In genomic region chr17:86802351-86802985, GRCm38 (mm10) we compare ENCODE assay signal across 8 mouse cellular contexts. TPM values are rescaled to one million over a fixed set of nuclear protein-coding genes. Genes with fewer than 3 reads are reported as not detected.
DNase-seq lines count a peak whose midpoint lies in the region; ATAC-seq lines count a peak whose summit lies in the region.

No protein-coding gene starts in this region.

- DNase-seq in frontal cortex, postnatal 14 days (ENCODE audit: low spot score in 2 of 2) = no peak
- DNase-seq in adrenal gland, adult 8-10 months = peak; percentile 45
- peak; percentile 57 to 75 for DNase-seq in lung, adult 18-20 months
- peak; percentile 51 for DNase-seq in thymus, postnatal 25 days
- no peak for DNase-seq in frontal cortex, postnatal 36 days (ENCODE audit: low spot score in 2 of 2)

- H3K9ac ChIP-seq in heart, embryonic 14.5 days (ENCODE audit: low read length) = 0 out of 2 replicates have a peak overlapping the region, but pooled peaks have one; percentile 5

- peak; percentile 19; the same call in 1 of the 2 replicates for ATAC-seq in frontal cortex, adult (ENCODE audit: low TSS enrichment)
- ATAC-seq in heart, embryonic 14.5 days (ENCODE audit: insufficient number of reproducible peaks, insufficient read depth, low FRiP score, low read depth) = no peak
- ATAC-seq in inflammation-experienced regulatory T-cells, adult 6 months = no peak

- no peak overlapping the region for H3K4me3 ChIP-seq in heart, embryonic 14.5 days (ENCODE audit: control insufficient read depth in 1 of 2, insufficient read depth in 1 of 2, low read depth in 1 of 2, low read length in 2 of 2)

- peaks cover 19% of the 10 kb centered on the region; the same call in 1 of the 2 replicates for H3K36me3 ChIP-seq in heart, embryonic 14.5 days (ENCODE audit: control insufficient read depth, insufficient read depth, low read length)

- peak overlapping the region; percentile 61 to 73 for H3K27ac ChIP-seq in heart, embryonic 14.5 days (replicated peaks in 1 of 2; ENCODE audit: control insufficient read depth in 1 of 2, insufficient read depth in 1 of 2, low read depth in 2 of 2, low read length in 2 of 2)

- peaks cover 28 to 29% of the 10 kb centered on the region in 2 experiments for H3K4me1 ChIP-seq in heart, embryonic 14.5 days (ENCODE audit: control insufficient read depth in 2 of 2, insufficient read depth in 2 of 2, low read length in 2 of 2)

- WGBS in heart, embryonic 14.5 days = 45% methylated on average over 9 of the region's 9 CpGs

- H3K9me3 ChIP-seq in heart, embryonic 14.5 days (ENCODE audit: control insufficient read depth, low read length) = no peaks in the 10 kb centered on the region

- 0 out of 2 replicates have a peak overlapping the region, but pooled peaks have one; percentile 16 for H3K4me2 ChIP-seq in heart, embryonic 14.5 days (ENCODE audit: low read length)

- H3K27me3 ChIP-seq in heart, embryonic 14.5 days (ENCODE audit: control insufficient read depth, insufficient read depth, low read length) = no peaks in the 10 kb centered on the region

RNA-seq across cellular contexts. Expression of gene Epas1, which starts 49.0 kb away (rescaled TPM):
- 100 to 1,000 TPM; 204 to 224 (median 215) TPM for total RNA-seq in adrenal gland, adult 8-10 months (2022)
- 13.7 and 15.6 TPM in 2 replicates for polyA plus RNA-seq in heart, embryonic 14.5 days (2014; fragmentation: Nextera tagmentation; extraction: Ambion mirVana)
- polyA plus RNA-seq in inflammation-experienced regulatory T-cells, adult 6 months (2017; shearing (Covaris generic)) = 1 to 10 TPM; 2.8 to 5.3 (median 3.6) TPM

Comparison
In these comparisons a context has a peak if more than half of its experiments do, and no peak if none do; other contexts are left out.
1. DNase-seq: peak in adrenal gland, adult 8-10 months (single experiment), lung, adult 18-20 months (2 of 2) and thymus, postnatal 25 days (single experiment); none in frontal cortex, postnatal 14 days (0 of 2) and frontal cortex, postnatal 36 days (0 of 2).